Mouse (Mus musculus): ENCODE data around the gene Nab2. TPM values are rescaled to one million over a fixed set of nuclear protein-coding genes. Genes with fewer than 3 reads are reported as not detected.
"Not testable (repeated sequence)": the region's sequence is repeated elsewhere in the genome, so short reads cannot be mapped to it uniquely, and the experiment has no call there.

Nab2 gene
- polyA plus RNA-seq, 1 experiment from 2014 or later: 4.2 TPM

- H3K27ac ChIP-seq (ENCODE audit: low read depth, low read length): no peak overlapping the region
- H3K9ac ChIP-seq (ENCODE audit: low read depth, low read length): no peak overlapping the region
- no peak overlapping the region for H3K4me3 ChIP-seq (ENCODE audit: low read depth, low read length)
- no peak for TF ChIP-seq CTCF (IDR thresholded peaks at IDR 0.05; ENCODE audit: low read depth)
- no peaks in the 10 kb centered on the region; the same call in 1 of the 2 replicates for H3K4me1 ChIP-seq (replicated peaks; ENCODE audit: control insufficient read depth, insufficient read depth, low read length)
- H3K4me2 ChIP-seq (replicated peaks; ENCODE audit: low read depth): no peak overlapping the region
- WGBS: 27% methylated on average over 5 of the region's 5 CpGs
- H3K9me3 ChIP-seq (ENCODE audit: control insufficient read depth): no peaks in the 10 kb centered on the region
- H3K36me3 ChIP-seq (ENCODE audit: control insufficient read depth, insufficient read depth): peaks cover 16% of the 10 kb centered on the region
- no peak for ATAC-seq
- H3K27me3 ChIP-seq (replicated peaks; ENCODE audit: control insufficient read depth, insufficient read depth, low read length): no peaks in the 10 kb centered on the region; the same call in 1 of the 2 replicates
These were observed 4.8 kb downstream of the Nab2 start for GRCm38 (mm10) chr10:127663590-127663989.

GRCm38 (mm10) chr10:127662666-127663253 is 5.6 kb downstream of the Nab2 start:
- H3K9ac ChIP-seq (ENCODE audit: low read depth, low read length): no peak overlapping the region
- TF ChIP-seq CTCF (IDR thresholded peaks at IDR 0.05; ENCODE audit: low read depth): peak; percentile 50
- ATAC-seq: no peak

GRCm38 (mm10) chr10:127661915-127662663 is 6.3 kb downstream of the Nab2 start:
- no peaks in the 10 kb centered on the region; the same call in 1 of the 2 replicates for H3K27me3 ChIP-seq (replicated peaks; ENCODE audit: control insufficient read depth, insufficient read depth, low read length)
- 5% methylated on average over 16 of the region's 16 CpGs for WGBS
- peak overlapping the region; percentile 70 for H3K4me2 ChIP-seq (replicated peaks; ENCODE audit: low read depth)
- peaks cover 22% of the 10 kb centered on the region for H3K36me3 ChIP-seq (ENCODE audit: control insufficient read depth, insufficient read depth)
- no peaks in the 10 kb centered on the region; the same call in 1 of the 2 replicates for H3K4me1 ChIP-seq (replicated peaks; ENCODE audit: control insufficient read depth, insufficient read depth, low read length)
- no peak for TF ChIP-seq CTCF (IDR thresholded peaks at IDR 0.05; ENCODE audit: low read depth)
- H3K27ac ChIP-seq (ENCODE audit: low read depth, low read length): peak overlapping the region; percentile 62
- H3K9ac ChIP-seq (ENCODE audit: low read depth, low read length): peak overlapping the region; percentile 27; the same call in 1 of the 2 replicates
- peak overlapping the region; percentile 28 for H3K4me3 ChIP-seq (ENCODE audit: low read depth, low read length)
- ATAC-seq: peak; percentile 16; the same call in 1 of the 2 replicates
- H3K9me3 ChIP-seq (ENCODE audit: control insufficient read depth): no peaks in the 10 kb centered on the region

More at GRCm38 (mm10) chr10:127662666-127663253, 5.6 kb downstream of the Nab2 start:
- Histone ChIP-seq H3K4me2 (replicated peaks; ENCODE audit: low read depth) (peak overlapping the region; percentile 70), H3K27me3 (replicated peaks; ENCODE audit: control insufficient read depth, insufficient read depth, low read length) (no peaks in the 10 kb centered on the region; the same call in 1 of the 2 replicates), H3K4me3 (ENCODE audit: low read depth, low read length) (peak overlapping the region; percentile 28), H3K9me3 (ENCODE audit: control insufficient read depth) (no peaks in the 10 kb centered on the region), H3K4me1 (replicated peaks; ENCODE audit: control insufficient read depth, insufficient read depth, low read length) (no peaks in the 10 kb centered on the region; the same call in 1 of the 2 replicates), H3K36me3 (ENCODE audit: control insufficient read depth, insufficient read depth) (peaks cover 16% of the 10 kb centered on the region), H3K27ac (ENCODE audit: low read depth, low read length) (peak overlapping the region; percentile 54; the same call in 1 of the 2 replicates)
- WGBS: 42% methylated on average over 19 of the region's 19 CpGs

GRCm38 (mm10) chr10:127661291-127661914 is 7.0 kb downstream of the Nab2 start:
- 0 out of 2 replicates have a peak overlapping the region, but pooled peaks have one; percentile 27 for H3K9ac ChIP-seq (ENCODE audit: low read depth, low read length)
- H3K27me3 ChIP-seq (replicated peaks; ENCODE audit: control insufficient read depth, insufficient read depth, low read length): no peaks in the 10 kb centered on the region; the same call in 1 of the 2 replicates
- H3K4me3 ChIP-seq (ENCODE audit: low read depth, low read length): peak overlapping the region; percentile 28
- H3K4me2 ChIP-seq (replicated peaks; ENCODE audit: low read depth): peak overlapping the region; percentile 70
- ATAC-seq: peak; percentile 12; the same call in 1 of the 2 replicates
- no peak for TF ChIP-seq CTCF (IDR thresholded peaks at IDR 0.05; ENCODE audit: low read depth)
- H3K4me1 ChIP-seq (replicated peaks; ENCODE audit: control insufficient read depth, insufficient read depth, low read length): no peaks in the 10 kb centered on the region; the same call in 1 of the 2 replicates
- peaks cover 27% of the 10 kb centered on the region for H3K36me3 ChIP-seq (ENCODE audit: control insufficient read depth, insufficient read depth)
- 22% methylated on average over 14 of the region's 14 CpGs for WGBS
- H3K9me3 ChIP-seq (ENCODE audit: control insufficient read depth): no peaks in the 10 kb centered on the region
- H3K27ac ChIP-seq (ENCODE audit: low read depth, low read length): peak overlapping the region; percentile 62

- WGBS: 38% methylated on average over 1 of the region's 1 CpGs
- peaks cover 41% of the 10 kb centered on the region for H3K36me3 ChIP-seq (ENCODE audit: control insufficient read depth, insufficient read depth)
- no peak for TF ChIP-seq CTCF (IDR thresholded peaks at IDR 0.05; ENCODE audit: low read depth)
These were observed 8.8 kb downstream of the Nab2 start for GRCm38 (mm10) chr10:127659551-127659950.

GRCm38 (mm10) chr10:127658076-127658475 is 10.3 kb downstream of the Nab2 start:
- Histone ChIP-seq H3K9ac (ENCODE audit: low read depth, low read length) (no peak overlapping the region), H3K4me3 (ENCODE audit: low read depth, low read length) (peak overlapping the region; percentile 18; the same call in 1 of the 2 replicates)

More at GRCm38 (mm10) chr10:127659551-127659950, 8.8 kb downstream of the Nab2 start:
- H3K4me2 ChIP-seq (replicated peaks; ENCODE audit: low read depth): no peak overlapping the region
- ATAC-seq: no peak
- no peak overlapping the region for H3K27ac ChIP-seq (ENCODE audit: low read depth, low read length)
- no peak overlapping the region for H3K9ac ChIP-seq (ENCODE audit: low read depth, low read length)
- no peaks in the 10 kb centered on the region; the same call in 1 of the 2 replicates for H3K4me1 ChIP-seq (replicated peaks; ENCODE audit: control insufficient read depth, insufficient read depth, low read length)
- H3K9me3 ChIP-seq (ENCODE audit: control insufficient read depth): no peaks in the 10 kb centered on the region
- no peak overlapping the region for H3K4me3 ChIP-seq (ENCODE audit: low read depth, low read length)
- no peaks in the 10 kb centered on the region for H3K27me3 ChIP-seq (replicated peaks; ENCODE audit: control insufficient read depth, insufficient read depth, low read length)

GRCm38 (mm10) chr10:127657617-127658016 is 10.8 kb downstream of the Nab2 start:
- not testable (repeated sequence) for H3K9ac ChIP-seq (ENCODE audit: low read depth, low read length); H3K9me3 ChIP-seq (ENCODE audit: control insufficient read depth); H3K27me3 ChIP-seq (replicated peaks; ENCODE audit: control insufficient read depth, insufficient read depth, low read length); H3K27ac ChIP-seq (ENCODE audit: low read depth, low read length); H3K4me3 ChIP-seq (ENCODE audit: low read depth, low read length); H3K4me2 ChIP-seq (replicated peaks; ENCODE audit: low read depth); H3K4me1 ChIP-seq (replicated peaks; ENCODE audit: control insufficient read depth, insufficient read depth, low read length); ATAC-seq
- peaks cover 60% of the 10 kb centered on the region for H3K36me3 ChIP-seq (ENCODE audit: control insufficient read depth, insufficient read depth)
- WGBS: 53% methylated on average over 6 of the region's 6 CpGs

More at GRCm38 (mm10) chr10:127658076-127658475, 10.3 kb downstream of the Nab2 start:
- H3K27ac ChIP-seq (ENCODE audit: low read depth, low read length): no peak overlapping the region
- no peaks in the 10 kb centered on the region; the same call in 1 of the 2 replicates for H3K4me1 ChIP-seq (replicated peaks; ENCODE audit: control insufficient read depth, insufficient read depth, low read length)
- TF ChIP-seq CTCF (IDR thresholded peaks at IDR 0.05; ENCODE audit: low read depth): no peak
- peak; percentile 68 for ATAC-seq
- no peaks in the 10 kb centered on the region for H3K9me3 ChIP-seq (ENCODE audit: control insufficient read depth)
- peaks cover 56% of the 10 kb centered on the region for H3K36me3 ChIP-seq (ENCODE audit: control insufficient read depth, insufficient read depth)
- no peaks in the 10 kb centered on the region for H3K27me3 ChIP-seq (replicated peaks; ENCODE audit: control insufficient read depth, insufficient read depth, low read length)
- WGBS: 12% methylated on average over 6 of the region's 6 CpGs
- peak overlapping the region; percentile 56 for H3K4me2 ChIP-seq (replicated peaks; ENCODE audit: low read depth)
